Mouse (Mus musculus) spleen, postnatal 14 days (tissue): Measurements from ENCODE around the gene Cst7.
"Not testable (repeated sequence)": the region's sequence is repeated elsewhere in the genome, so short reads cannot be mapped to it uniquely, and the experiment has no call there.

Experiments used
- DNase-seq, 2 experiments: peaks; one replicate each; pipeline ENCODE4 v3.0.0; 2021 to 2022; ENCODE audit warnings: low spot score in 2 of 2

Gene Cst7

DNA sequence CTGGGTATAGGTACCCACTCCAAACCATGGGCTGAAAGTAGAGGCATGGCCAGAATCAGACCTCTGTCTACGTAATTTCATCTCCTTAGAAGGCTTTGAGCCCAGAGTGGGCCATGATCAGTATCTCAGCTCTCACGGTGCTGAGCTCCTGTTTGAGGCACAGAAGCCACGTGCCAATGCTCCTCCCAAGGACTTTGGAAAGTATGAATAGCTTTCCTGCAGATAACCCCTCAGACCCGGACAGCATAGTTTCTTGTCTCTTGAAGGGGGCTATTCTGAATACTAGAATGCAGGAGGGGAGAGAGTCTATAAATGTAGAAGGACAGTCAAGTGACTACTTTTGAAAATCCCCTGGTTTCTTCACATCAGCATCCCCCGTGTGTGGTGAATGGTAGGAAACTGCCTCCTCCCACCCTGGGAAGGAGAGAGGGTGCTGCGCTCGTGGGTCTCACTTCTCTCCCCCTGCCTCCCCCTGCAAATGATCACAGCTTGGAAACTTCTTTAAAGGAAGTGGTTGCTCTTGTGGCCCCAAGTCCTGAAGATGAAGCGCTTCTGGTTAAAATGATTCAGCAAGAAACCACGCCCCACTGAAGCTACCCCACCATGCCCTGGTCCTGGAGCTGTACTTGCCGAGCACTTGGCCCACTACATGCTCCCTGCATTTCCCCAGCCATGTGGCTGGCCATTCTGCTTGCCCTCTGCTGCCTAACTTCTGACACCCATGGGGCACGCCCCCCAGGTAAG is at the start of gene Cst7:
Gene Cst7, plus strand, starts transcription at position 569 of the 744 bp plus-strand sequence.
- DNase-seq: no peak

- DNase-seq: no peak
Observed at GRCm38 (mm10) chr2:150525703-150526207, 44.5 kb upstream of the Cst7 start.

GRCm38 (mm10) chr2:150549576-150549975 is 20.6 kb upstream of the Cst7 start:
- not testable (repeated sequence) for DNase-seq

DNA sequence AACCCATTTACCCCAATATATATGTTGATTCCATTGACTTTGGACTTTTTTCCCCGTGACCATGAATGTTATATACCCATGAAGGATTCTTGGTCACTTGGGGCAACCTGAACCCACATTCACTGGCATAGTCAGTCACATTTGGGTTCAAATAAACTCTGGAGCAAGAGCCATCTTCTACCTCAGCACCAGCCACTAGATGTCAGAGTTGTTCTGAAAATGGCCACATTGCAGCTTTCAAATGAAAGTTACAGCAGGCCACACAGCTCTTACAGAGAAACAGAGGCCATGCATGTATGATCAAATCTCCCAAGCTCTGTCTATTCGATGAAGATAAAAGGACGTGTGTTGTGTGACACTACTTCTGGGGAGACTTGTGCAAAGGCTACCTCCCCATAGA is 11.6 kb upstream of the Cst7 start:
- no peak for DNase-seq

GRCm38 (mm10) chr2:150567051-150567450 is 3.2 kb upstream of the Cst7 start:
- DNase-seq: no peak

GRCm38 (mm10) chr2:150570761-150571160 is 546 bp downstream of the Cst7 start:
- DNase-seq: no peak

DNA sequence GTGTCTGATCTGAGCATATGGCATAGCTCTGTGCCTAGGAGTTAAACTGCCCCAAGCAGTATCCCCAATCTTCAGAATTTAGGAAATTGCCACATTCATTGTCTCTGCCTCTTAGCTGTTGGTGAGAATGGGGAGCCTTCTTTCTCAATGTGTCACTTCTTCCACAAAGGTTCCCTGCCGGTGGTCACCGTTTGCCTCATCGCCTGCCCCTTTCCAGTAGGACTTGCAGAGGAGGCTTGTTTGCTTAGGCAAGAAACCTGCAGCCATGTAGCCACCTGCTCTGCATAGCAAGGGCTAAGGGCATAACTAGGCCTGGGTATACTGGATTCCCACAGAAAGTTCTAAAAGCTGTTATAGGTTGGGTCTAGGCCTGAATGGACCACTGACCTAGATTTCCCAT is 2.2 kb downstream of the Cst7 start:
- no peak for DNase-seq

DNA sequence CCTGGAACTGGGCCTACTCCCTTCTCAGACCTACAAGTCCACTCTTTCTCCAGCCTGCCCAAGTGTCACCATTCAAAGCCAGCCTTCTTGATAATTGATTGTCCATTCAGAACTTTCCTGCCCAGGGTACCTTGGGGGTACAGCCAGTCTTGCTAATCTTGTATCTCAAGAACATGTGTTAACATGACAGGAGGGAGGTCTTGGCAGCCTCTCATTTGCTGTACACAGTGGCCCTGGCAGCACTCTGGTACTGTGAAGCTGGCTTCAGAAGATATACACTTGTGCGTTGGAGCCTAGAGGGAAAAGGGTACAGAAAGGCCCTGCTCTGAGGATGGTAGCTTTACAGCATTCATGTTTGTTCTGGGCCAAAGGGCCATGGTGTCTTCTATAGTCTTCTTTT is 6.0 kb downstream of the Cst7 start:
- DNase-seq: no peak

- no peak for DNase-seq
Observed at GRCm38 (mm10) chr2:150578603-150579002, 8.4 kb downstream of the Cst7 start.

GRCm38 (mm10) chr2:150579628-150580027 is 9.4 kb downstream of the Cst7 start:
- DNase-seq: no peak

GRCm38 (mm10) chr2:150589076-150589475 is 18.9 kb downstream of the Cst7 start:
- no peak for DNase-seq

GRCm38 (mm10) chr2:150595411-150596190 is 25.4 kb downstream of the Cst7 start:
- DNase-seq: no peak

- no peak for DNase-seq
Observed at GRCm38 (mm10) chr2:150600263-150600662, 30.0 kb downstream of the Cst7 start.

GRCm38 (mm10) chr2:150602166-150602565 is 32.0 kb downstream of the Cst7 start:
- no peak for DNase-seq

DNA sequence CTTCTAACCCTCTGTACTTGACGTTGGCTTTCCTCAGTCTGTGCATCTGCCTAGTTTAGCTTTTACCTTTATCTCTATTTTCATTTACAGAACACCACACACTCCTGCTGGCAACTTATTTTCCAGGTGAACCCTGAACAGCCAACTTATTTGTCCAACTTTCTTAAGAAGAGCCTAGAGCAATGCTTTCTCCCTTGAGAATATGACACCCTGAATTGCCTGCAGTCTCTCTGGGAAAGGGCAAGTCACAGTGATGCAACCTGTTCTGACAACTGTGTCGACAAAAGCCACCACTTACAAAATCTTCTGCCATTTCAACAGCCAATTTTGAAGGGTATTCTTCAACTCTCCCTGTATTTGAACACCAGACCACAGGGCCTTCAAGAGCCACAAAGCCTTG is 34.6 kb downstream of the Cst7 start:
- DNase-seq: no peak

DNA sequence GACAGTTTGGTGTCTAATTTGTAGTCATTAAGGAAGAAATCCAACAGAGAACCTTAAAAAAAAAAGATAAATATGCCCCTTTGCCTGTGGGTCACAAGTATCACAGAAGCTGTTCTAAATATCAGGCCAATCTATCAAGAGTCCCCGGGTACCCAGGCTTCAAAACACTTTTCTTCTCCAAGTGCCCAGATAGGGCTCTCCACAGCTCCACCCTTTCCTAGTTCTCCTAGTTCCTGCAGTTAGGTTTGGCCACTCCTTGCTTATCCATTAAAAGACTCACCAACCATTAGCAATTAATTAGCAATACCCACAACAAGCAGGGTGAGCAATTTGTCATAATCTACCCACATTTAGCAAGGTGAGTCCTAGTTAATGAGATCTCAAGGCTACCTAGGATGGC is 36.9 kb downstream of the Cst7 start:
- no peak for DNase-seq

DNA sequence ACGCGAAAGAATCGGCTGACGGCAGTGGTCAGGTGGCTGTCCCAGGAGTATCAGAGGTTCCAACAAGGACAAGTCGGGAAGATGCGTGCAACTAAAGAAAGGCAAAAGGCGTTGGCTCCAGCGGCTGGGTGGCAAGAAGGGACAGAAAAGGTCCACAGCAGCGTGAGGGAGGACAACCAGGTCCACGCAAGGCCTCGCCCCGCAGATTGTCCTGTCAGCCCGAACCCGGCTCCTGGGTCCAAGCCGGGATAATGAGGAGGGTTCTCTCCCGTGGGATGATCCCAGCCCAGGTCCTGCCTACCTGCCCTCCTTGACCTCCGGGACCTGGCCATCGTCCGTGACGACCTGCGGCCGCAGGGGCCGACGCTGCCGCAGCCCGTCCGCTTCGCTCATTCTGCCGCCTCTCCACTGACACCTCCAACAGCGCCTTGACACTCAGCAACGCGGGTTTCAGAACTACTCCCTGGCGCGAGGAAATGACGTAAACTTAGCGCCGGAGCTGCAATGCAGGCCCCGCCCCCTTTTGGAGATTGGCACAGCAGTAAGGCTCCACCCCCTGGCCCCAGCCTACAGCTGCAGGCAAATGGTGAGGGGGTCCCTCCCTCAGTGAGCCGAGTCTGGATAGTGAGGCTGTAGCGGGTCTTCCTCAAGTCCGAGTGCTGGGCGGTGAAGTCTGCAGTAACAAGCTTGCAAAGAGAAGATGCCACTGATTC is 38.0 kb downstream of the Cst7 start, which contains the start of gene Apmap:
Gene Apmap, minus strand, starts transcription at position 481 of the 713 bp plus-strand sequence.
- peak; percentile 89 to 95 for DNase-seq

- peak in 1 of 2 experiments; percentile 49 for DNase-seq
Observed at GRCm38 (mm10) chr2:150608872-150609560, 38.8 kb downstream of the Cst7 start.

DNA sequence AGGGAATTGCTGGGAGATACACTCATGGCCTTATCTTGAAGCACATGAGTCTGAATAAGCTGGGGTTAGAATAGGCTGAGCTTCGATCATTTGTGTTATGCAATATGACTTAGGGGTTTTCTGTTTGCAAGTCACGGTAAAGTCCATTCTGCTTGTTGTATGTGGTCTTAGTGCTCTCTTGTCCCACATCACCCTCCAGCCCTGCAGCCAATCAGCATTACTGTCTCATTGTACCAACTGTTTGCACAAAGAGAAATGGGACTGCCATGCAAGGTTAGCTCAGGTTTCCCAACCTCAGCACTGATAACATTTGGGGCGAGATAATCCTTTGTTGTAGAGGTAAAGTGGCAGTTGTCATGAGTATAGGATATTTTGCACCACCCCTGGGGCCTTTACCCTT is 39.9 kb downstream of the Cst7 start:
- no peak for DNase-seq

GRCm38 (mm10) chr2:150621698-150622097 is 51.5 kb downstream of the Cst7 start:
- DNase-seq: no peak

- DNase-seq: no peak
Observed at GRCm38 (mm10) chr2:150623957-150624356, 53.7 kb downstream of the Cst7 start.

GRCm38 (mm10) chr2:150624926-150625325 is 54.7 kb downstream of the Cst7 start:
- DNase-seq: no peak
